Mouse (Mus musculus): Measurements from ENCODE around the gene Noxa1.

Gene Noxa1

DNA sequence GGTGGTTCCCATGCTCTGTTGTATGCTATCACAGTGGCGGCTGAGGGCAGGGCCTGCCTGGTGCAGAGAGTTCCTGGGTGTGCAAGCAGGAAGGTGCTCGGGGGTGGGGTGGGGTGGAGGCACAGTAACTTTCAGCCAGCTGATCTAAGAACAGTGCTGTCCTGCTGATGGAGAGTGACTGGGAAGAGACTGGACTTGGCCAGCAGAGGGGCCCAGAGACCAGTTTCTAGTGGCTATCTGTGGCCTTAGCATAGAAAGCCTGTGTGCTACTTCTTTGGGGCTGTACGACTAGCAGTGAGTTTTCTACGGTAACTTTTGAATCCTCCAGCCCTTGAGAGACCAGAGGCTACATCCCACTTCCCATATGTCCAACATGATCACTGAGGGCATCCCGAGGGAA is 4.0 kb upstream of the Noxa1 start:
- in situ Hi-C loops (cut with MboI, MseI), result no loop called here

DNA sequence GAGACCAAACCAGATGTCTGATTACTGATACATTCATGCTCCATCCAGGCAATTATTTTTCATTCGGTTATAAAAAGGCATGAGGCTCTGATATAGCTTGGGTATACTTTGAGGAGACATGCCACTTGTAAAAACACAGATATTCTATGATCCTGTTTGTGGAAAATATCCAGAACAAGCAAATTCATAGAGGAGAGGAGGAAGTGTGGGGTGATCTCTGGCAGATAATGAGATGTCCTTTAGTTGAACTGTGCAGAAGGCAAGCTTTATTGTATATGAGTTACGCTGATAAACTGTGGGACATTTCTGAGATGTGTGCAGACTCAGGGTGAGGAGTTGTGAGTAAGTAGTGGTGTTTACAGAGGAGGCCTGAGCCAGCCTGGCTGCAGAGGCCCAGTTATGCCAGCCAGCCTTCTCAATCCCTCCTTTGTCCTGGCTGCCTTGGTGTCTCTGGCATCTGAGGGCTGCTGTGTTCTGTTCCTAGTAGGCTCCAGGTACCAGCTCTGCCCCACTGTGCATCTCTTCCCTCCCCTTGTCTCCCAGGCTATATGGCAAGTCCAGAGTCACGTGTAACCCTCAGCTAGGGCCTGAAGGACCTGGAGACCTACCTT is 3.2 kb upstream of the Noxa1 start:
- in situ Hi-C loops (cut with MboI, MseI), result no loop called here

DNA sequence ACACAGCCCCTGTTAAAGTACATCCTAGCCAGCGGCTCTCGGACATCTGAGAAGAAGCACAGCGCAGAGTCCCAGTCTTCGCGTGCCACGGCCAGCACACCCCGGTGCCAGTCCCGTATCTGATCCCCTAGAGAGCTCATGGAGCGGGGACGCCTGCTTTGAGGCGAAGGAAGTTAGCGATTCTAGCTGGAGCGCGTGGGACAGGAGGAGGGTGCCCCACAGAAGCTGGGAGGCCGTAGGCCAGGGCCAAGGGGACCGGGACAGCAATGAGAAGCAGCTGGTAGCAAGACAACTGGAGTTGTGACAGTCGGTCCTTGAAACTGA is 202 bp downstream of the Noxa1 start:
- in situ Hi-C loops (cut with MboI, MseI), result no loop called here

DNA sequence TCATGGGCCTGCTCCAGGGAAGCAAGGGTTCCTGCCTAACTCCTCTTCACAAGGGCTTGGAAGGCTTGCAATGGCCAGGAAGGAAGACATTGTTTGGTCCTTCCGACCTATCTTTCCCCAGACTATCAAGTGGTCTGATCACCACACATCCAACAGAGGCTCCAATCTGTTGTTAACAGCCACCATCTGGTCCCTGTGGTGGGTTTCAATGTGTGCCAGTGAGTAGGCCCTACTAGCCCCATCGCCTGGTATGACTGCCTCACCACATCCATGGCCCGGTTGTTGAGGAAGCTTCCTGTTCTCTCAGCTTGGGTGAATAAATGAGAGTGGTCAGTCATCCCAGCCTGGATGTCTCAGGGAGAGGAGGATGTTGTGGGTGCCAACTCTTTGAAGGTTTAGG is 6.3 kb downstream of the Noxa1 start:
- in situ Hi-C loops (cut with MboI, MseI), result loop anchor here in 1 of 2 experiments (5.0 to 10.0 kb wide), 2 partner anchors 59 to 524 kb away; no protein-coding TSS in a partner anchor

DNA sequence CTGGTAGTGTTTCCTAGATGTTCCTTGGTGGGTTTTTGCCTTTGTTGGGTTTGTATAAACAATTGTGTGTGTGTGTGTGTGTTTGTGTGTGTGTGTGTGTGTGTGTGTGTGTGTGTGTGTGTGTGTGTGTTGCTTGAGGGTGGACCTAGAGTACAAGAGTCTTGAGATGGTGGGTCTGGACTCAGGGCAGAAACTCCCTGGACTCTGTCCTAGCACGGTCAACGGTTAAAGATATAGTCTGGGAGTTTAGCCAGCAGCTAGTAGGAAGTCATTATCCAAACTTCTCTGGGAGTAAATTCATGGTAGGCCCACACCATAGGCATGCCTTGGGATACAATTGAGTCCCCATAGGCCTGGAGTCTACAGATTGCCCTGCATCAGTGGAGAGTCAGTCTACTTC is 7.1 kb downstream of the Noxa1 start:
- in situ Hi-C loops (cut with MboI, MseI), result loop anchor here in 1 of 2 experiments (5.0 to 10.0 kb wide), 2 partner anchors 59 to 523 kb away; no protein-coding TSS in a partner anchor

DNA sequence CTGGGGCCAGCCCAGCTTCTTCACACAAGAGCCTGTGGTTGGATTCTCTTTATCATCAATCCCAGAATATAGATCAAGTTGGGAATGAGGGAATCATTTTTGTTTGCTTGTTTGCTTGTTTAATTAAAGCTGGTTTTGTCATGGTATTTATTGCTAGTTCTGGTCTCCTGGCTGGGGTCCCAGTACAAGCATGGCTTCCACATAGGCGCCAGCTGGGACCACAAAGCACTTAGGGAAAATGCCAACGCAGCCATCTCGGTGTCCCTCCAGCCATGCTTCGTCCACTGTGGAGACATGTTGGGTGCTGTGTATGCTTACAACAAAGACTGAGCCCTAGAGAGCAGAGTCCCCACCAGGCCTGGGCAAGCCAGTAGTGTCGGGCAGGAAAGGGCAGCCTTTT is 9.4 kb downstream of the Noxa1 start:
- in situ Hi-C loops (cut with MboI, MseI), result loop anchor here in 1 of 2 experiments (5.0 to 10.0 kb wide), 2 partner anchors 62 to 521 kb away; no protein-coding TSS in a partner anchor

- in situ Hi-C loops (cut with MboI, MseI), result loop anchor here in 1 of 2 experiments (10.0 kb wide), 1 partner anchor 519 kb away; no protein-coding TSS in a partner anchor
Measured at GRCm38 (mm10) chr2:25083697-25084096, 11.3 kb downstream of the Noxa1 start.

GRCm38 (mm10) chr2:25080076-25080475 is 14.9 kb downstream of the Noxa1 start, which contains the start of gene Entpd8:
Entpd8 (plus strand) TSS chr2:25080304.
- in situ Hi-C loops (cut with MboI, MseI), result loop anchor here in 1 of 2 experiments (10.0 kb wide), 1 partner anchor 515 kb away; no protein-coding TSS in a partner anchor

DNA sequence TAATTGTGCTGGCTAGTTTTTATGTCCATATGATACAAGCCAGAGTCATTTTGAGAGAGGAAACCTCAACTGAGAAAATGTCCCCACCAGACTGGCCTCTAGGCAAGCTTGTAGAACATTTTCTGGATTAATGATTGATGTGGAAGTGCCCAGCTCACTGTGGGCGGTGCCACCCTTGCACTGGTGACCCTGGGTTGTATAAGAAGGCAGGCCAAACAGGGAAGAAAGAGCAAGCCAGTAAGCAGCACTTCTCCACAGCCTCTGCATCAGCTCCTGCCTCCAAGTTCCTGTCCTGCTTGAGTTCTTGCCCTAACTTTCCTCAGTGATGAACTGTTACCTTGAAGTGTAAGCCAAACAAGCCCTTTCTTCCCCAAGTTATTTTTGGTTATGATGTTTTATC is 16.0 kb downstream of the Noxa1 start:
- in situ Hi-C loops (cut with MboI, MseI), result no loop called here

DNA sequence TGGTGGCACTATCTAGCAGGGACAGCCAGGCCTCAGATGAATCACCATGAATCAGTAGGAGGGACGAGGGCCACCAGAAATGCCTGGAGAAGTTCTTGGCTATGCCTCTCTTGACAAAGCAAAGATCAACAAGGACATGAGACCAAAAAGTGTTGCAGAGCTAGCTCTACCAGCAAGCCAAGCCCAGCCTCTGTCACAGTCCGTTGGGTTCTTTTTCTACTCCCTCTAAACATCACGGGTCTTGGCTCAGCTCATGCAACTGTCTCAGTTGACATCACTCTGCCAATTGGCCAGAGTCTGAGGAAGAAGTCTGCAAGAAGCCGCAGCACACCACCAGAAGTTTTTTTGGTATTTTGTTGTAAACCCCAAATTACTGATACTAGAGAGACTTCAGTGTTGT is 19.4 kb downstream of the Noxa1 start:
- in situ Hi-C loops (cut with MboI, MseI), result no loop called here

GRCm38 (mm10) chr2:25072398-25072797 is 22.6 kb downstream of the Noxa1 start:
- in situ Hi-C loops (cut with MboI, MseI), result no loop called here

DNA sequence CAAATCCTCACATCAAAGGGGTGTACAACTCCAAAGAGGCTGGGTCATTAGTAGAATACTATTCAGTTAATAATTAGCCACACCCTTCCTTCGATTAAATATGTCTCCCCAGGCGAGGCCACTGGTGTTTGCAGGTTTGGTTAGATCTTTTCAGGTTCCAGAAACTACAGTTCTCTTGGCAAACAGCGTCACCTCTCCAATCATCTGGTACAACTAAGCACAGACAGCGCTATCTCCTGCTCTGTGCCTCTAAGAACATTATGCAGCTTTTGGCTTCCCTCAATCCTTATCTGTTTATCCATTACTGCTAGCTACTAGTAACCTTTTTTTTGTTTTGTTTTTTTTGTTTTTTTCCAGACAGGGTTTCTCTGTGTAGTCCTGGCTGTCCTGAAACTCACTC is 25.4 kb downstream of the Noxa1 start:
- in situ Hi-C loops (cut with MboI, MseI), result no loop called here

- in situ Hi-C loops (cut with MboI, MseI), result no loop called here
Measured at GRCm38 (mm10) chr2:25066552-25066951, 28.4 kb downstream of the Noxa1 start.

DNA sequence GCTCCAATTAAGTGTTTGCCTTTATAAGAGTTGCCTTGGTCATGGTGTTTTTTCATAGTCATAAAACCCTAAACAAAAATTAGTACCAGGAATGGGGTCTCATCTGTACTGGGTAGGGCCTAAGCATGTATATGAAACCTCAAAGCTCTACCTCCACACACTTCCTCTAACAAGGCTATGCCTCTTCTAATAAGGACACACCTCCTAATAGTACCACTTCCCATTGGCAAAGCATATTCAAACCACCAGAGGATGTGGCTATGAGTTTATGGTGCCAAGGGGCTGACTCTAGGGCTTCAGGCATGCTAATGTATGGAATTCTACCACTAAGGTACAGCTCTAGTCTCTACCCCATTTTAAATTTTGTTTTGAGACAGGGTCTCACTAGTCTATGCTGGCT is 29.4 kb downstream of the Noxa1 start:
- in situ Hi-C loops (cut with MboI, MseI), result no loop called here

DNA sequence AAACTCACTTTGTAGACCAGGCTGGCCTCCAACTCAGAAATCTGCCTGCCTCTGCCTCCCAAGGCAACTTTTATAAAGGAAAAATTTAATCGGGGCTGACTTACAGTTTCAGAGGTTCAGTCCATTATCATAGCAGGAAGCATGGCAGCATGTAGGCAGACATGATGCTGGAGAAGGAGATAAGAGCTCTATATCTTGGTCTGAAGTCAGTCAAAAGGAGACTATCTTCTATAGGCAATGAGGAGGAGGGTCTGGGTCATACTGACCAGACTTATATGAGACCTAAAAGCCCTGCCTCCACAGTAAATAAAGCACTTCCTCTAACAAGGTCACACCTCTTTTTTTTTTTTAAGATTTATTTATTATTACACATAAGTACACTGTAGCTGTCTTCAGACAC is 30.7 kb downstream of the Noxa1 start:
- in situ Hi-C loops (cut with MboI, MseI), result no loop called here

GRCm38 (mm10) chr2:25063523-25063922 is 31.4 kb downstream of the Noxa1 start:
- in situ Hi-C loops (cut with MboI, MseI), result no loop called here

DNA sequence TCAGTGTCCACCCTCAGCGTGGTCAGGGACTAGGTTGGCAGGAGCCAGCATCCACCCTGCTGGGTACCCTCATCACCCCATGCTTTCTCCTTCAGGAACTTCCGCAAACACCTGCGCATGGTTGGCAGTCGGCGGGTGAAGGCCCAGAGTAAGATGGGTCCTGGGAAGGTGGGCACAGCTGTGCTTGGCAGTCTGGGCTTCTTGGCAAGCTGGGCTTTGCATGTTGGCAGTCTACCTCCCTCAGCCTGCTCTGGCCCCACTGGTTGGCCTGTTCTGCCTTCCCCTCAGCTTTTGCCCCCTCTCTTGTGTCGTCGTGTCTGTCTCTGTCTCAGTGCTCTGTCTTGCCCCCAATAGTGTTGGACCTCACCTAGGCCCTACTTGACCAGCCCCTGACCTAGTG is 36.0 kb downstream of the Noxa1 start:
- in situ Hi-C loops (cut with MboI, MseI), result no loop called here

- in situ Hi-C loops (cut with MboI, MseI), result no loop called here
Measured at GRCm38 (mm10) chr2:25055409-25056155, 39.4 kb downstream of the Noxa1 start.

GRCm38 (mm10) chr2:25055068-25055405 is 39.9 kb downstream of the Noxa1 start:
- in situ Hi-C loops (cut with MboI, MseI), result no loop called here

- in situ Hi-C loops (cut with MboI, MseI), result no loop called here
Measured at GRCm38 (mm10) chr2:25054221-25055067, 40.5 kb downstream of the Noxa1 start, which contains the start of gene Nsmf. Nsmf (plus strand) TSS chr2:25054355.

DNA sequence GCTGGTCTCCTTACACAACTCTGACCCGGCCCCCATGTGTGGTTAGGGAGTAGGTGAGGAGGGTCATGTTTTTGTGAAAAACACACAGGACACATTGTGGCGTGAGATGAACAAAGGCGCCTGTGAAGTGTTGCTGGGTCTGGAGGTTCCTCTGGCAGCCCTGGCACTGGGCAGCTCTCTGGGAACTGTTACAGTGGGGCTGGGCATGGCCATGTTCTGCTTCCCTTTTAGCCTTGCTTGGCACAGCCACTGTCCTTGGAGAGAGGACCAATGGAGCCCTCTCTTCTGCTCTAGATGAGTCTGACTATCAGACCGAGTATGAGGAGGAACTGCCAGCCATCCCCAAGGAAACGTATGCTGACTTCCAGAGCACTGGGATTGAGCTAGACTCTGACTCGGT is 41.8 kb downstream of the Noxa1 start:
- in situ Hi-C loops (cut with MboI, MseI), result no loop called here

DNA sequence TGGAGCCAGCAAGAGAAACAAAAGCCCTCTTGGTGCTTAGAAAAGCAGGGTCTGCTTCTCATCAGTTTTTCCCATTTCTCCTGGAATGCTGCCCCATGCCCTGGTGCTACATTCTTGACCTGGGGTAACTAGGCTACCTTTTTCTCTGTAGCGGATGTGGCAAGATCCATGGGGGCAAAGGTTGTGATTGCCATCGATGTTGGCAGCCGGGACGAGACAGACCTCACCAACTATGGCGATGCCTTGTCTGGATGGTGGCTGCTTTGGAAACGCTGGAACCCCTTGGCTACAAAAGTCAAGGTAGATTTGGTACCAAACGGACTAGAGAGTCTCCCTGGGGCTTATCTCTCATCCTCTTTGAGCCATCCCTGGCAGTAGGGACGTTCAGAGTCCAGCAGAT is 43.5 kb downstream of the Noxa1 start:
- in situ Hi-C loops (cut with MboI, MseI), result no loop called here

Data from T-helper 17 cell (primary cell).